Mouse (Mus musculus): ENCODE data around the gene S100a6.

GRCm38 (mm10) chr3:90596810-90597209 lies 15.9 kb upstream of the S100a6 start:
- TF ChIP-seq CTCF (conservative IDR thresholded peaks at IDR 0.05; ENCODE audit: low read length), result no peak
- no peak for TF ChIP-seq NANOG (IDR thresholded peaks at IDR 0.05; ENCODE audit: borderline replicate concordance, low read length)
